Mouse (Mus musculus): ENCODE results near the gene Erbb4. TPM values are rescaled to one million over a fixed set of nuclear protein-coding genes. Genes with fewer than 3 reads are reported as not detected.

The Erbb4 gene
- under 1 TPM; 0.18 to 0.39 TPM for total RNA-seq (2021)
- long read RNA-seq, experiment 1: 0 reads
- long read RNA-seq, experiment 2: 0 reads

DNA sequence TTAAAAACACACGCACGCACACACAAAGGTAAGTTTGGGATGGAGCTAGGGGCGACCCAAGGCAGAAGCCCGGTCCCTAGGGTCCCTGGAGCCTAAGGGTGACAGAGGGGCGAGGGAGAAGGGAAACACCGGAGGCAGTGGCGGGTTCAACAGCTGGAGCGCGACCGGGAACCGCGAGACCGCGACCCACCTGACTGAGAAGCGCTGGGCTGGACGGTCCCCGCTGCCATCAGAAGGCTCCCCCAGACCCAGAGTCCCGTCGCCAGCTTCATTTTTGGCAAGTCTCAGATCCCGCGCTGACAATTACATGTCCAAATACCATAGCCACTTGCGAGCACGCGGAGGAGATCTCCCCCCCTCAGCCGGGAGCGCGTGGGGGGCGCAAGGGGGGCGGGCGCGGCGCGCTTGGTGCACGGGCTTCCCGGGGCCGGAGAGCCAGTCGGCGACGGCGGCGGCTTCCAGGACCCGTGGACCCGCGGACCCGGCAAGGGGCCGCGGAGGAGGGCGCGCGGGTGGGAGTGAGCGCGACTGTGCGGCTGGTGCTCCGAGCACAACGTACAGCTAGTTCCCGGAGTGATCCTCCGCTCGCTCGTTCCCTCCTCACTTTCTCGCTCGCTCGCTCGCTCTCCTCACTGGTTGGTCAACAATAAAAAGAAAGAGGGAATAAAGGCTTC is at the start of gene Erbb4:
Erbb4 (minus strand) TSS at position 575 of the 674 bp plus-strand sequence.
- TF ChIP-seq CTCF (IDR thresholded peaks at IDR 0.05): no peak
- intact Hi-C loops (cut with DNase I): no loop called here
- Histone ChIP-seq H3K27ac (no peak within 1 kb of the TSS), H3K4me3 (peak within 1 kb of the TSS; percentile 77)
- peak; percentile 29 for DNase-seq

- H3K4me3 ChIP-seq: no peak overlapping the region
- intact Hi-C loops (cut with DNase I): no loop called here
- DNase-seq: no peak
- H3K27ac ChIP-seq: no peak overlapping the region
- TF ChIP-seq CTCF (IDR thresholded peaks at IDR 0.05): no peak
These were observed 49.5 kb upstream of the Erbb4 start for GRCm38 (mm10) chr1:69157346-69157745.

GRCm38 (mm10) chr1:69141341-69141740 is 33.5 kb upstream of the Erbb4 start:
- intact Hi-C loops (cut with DNase I): no loop called here
- Histone ChIP-seq H3K27ac (no peak overlapping the region), H3K4me3 (no peak overlapping the region)
- no peak for TF ChIP-seq CTCF (IDR thresholded peaks at IDR 0.05)
- DNase-seq: no peak

DNA sequence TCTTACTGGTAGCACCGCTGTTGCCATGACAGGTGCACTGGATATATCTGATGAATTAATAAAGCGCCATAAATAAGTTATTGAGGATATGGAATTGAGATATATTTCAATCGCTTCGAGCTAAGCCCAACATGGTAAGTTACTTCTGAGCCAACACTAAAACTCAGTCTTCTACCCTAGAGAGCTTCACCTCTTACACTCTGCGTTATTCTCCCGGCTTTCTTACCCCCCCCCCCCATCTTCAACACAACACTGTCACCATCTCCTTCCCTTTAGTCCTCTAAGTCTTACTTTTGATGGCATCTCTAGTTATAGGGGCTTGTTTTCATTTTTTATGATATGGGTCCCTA is 31.6 kb upstream of the Erbb4 start:
- intact Hi-C loops (cut with DNase I): loop anchor here (2.0 to 5.0 kb wide), 2 partner anchors 1033 to 1497 kb away; no protein-coding TSS in a partner anchor
- Histone ChIP-seq H3K4me3 (no peak overlapping the region), H3K27ac (no peak overlapping the region)
- no peak for TF ChIP-seq CTCF (IDR thresholded peaks at IDR 0.05)
- DNase-seq: no peak

DNA sequence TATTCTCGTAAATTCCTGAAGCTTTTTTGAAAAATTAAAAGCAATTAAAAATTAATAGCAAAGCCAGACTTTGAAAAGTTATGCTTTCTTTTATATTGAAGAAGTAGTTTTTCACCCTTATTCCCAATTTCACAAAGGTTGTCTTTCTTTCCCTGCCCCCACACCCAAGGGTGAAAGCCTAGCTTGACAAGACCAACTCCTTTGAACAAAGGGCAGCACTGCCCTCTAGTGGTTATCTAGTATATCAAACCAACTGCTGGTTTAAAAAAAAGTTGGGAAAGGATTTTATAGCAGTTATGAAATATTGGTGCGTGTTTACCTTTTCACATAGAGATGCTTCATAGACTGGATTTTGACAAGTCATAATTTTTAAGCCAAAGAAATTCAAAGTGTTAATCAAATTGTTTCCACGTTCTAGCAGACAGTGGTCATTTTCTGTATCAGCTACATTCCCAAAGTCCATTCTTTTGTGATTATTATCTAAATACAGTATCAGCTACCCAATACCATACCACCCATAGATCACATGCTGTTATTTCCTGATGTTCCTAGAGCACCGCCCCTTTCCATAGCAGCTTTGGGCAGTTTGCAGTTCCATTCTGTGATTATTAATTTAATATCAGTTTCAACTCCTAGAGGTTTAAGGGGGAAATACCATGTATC is 31.1 kb upstream of the Erbb4 start:
- peak; percentile 79 for TF ChIP-seq CTCF (IDR thresholded peaks at IDR 0.05)
- no peak overlapping the region for H3K27ac ChIP-seq
- peak; percentile 24 for DNase-seq
- H3K4me3 ChIP-seq: no peak overlapping the region
- intact Hi-C loops (cut with DNase I): loop anchor here (2.0 to 5.0 kb wide), 2 partner anchors 1032 to 1497 kb away; no protein-coding TSS in a partner anchor

- intact Hi-C loops (cut with DNase I): no loop called here
- no peak for DNase-seq
- TF ChIP-seq CTCF (IDR thresholded peaks at IDR 0.05): no peak
- no peak overlapping the region for H3K27ac ChIP-seq
- no peak overlapping the region for H3K4me3 ChIP-seq
These were observed 16.4 kb upstream of the Erbb4 start for GRCm38 (mm10) chr1:69124147-69124848.

DNA sequence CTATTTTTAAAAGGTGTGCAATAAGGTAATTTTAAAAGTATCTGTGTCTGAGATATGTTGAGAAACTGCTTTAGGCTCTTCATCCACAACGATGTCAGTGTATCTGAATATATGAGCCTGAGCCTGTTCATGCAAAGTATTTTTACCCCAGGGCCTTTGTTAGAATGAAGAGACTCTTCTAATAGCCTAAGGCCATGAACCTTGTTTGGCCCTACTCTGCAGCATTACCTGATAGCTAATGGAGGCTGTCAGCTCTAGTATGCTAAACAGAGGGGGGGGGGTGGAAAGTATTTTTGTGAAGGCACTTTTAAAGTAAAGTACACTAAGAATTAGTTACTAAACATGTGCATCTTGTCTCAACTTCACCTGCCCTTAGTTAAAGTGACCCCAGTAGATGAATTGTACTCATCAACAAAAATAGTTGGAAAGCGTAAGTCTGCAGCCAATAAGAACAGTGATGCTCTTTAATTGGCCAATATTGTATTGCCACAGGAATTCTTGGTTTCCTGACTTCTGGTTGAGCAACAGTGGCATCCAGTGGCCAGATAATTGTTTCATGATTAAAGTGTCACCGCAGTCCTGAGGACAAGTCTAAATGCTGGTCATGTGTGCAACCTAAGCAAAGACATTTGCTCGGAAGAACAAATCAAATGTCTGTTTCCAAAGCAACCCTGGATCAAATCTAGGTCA is 10.5 kb upstream of the Erbb4 start:
- intact Hi-C loops (cut with DNase I): no loop called here
- Histone ChIP-seq H3K27ac (no peak overlapping the region), H3K4me3 (no peak overlapping the region)
- DNase-seq: no peak
- TF ChIP-seq CTCF (IDR thresholded peaks at IDR 0.05): no peak; the same call in 1 of the 2 replicates

DNA sequence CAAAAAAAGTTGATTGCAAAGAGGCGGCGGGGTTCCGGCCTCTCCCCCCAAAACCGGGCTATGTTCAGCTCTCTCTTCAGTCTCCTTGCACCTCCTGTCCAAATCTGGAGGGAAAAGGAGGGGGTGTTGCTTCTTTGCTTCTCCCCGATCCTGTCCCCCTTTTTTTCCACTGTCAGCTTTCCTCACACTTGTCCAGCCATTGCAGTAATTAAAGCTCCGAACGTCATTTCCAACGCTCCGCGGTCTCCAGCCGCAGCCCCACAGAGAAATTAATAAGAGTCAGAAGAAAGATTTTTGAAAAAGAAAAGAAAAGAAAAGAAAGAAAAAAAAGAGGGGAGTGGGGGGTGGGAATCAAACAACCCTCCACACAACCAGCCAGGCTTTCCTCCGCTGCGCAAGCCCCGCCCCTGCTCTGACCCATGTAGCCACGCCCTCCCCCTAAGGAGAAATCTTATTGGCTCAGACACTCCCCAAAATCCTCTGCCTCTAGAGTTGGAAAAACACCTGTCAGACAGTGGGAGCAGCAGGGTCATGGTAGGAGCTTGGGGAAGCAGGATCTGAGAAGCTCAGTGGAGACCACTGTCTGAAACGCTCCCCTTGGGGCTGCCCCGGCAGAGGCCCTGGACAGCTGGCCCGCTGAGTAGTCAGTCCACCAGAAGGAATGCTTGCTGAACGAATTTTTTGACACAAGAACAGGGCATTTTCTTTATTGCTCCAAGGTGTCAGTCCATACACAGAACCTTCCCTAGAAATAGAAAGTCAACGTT is 483 bp upstream of the Erbb4 start:
- no peak overlapping the region for H3K27ac ChIP-seq
- no peak for TF ChIP-seq CTCF (IDR thresholded peaks at IDR 0.05)
- DNase-seq: no peak
- intact Hi-C loops (cut with DNase I): no loop called here
- peak overlapping the region; percentile 77 for H3K4me3 ChIP-seq

DNA sequence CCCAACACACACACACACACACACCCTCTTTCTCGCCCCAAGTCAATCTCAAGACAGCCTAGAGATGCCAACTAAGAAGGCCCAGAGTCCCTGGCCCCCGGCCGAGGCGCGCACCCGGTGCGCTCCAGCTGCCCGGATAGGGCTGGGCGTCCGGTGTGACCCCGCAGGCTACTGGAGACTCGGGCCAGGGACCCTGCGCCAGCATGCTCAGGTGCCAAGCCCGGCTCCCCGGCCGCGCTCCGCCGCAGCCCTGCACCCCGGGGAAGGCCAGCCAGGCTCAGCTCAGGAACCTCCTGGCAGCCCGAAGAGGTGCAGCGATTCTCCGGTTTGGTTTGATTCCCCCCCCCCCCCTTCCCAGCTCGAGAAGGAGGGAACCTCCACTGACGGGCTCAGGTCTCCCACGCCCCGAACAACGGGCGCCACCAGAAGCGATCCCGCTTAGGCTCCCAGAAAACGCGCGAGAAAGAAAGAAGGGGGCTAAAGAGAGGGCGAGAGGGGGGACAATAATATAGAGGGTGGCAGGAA is 860 bp downstream of the Erbb4 start:
- intact Hi-C loops (cut with DNase I): no loop called here

GRCm38 (mm10) chr1:69106322-69106761 is 1.5 kb downstream of the Erbb4 start:
- peak overlapping the region; percentile 38; the same call in 1 of the 2 replicates for H3K27ac ChIP-seq
- TF ChIP-seq CTCF (IDR thresholded peaks at IDR 0.05): no peak
- intact Hi-C loops (cut with DNase I): no loop called here
- H3K4me3 ChIP-seq: peak overlapping the region; percentile 77
- peak; percentile 28 for DNase-seq

More for the DNA sequence above, 860 bp downstream of the Erbb4 start:
- peak; percentile 52 for DNase-seq
- H3K27ac ChIP-seq: no peak overlapping the region
- TF ChIP-seq CTCF (IDR thresholded peaks at IDR 0.05): no peak
- peak overlapping the region; percentile 77 for H3K4me3 ChIP-seq

GRCm38 (mm10) chr1:69105493-69106321 is 2.2 kb downstream of the Erbb4 start:
- TF ChIP-seq CTCF (IDR thresholded peaks at IDR 0.05): no peak
- Histone ChIP-seq H3K27ac (no peak overlapping the region; the same call in 1 of the 2 replicates), H3K4me3 (peak overlapping the region; percentile 77)
- intact Hi-C loops (cut with DNase I): no loop called here
- peak; percentile 22 for DNase-seq

All from gastrocnemius, adult 2 months (tissue).